Mouse (Mus musculus) intestine, embryonic 15.5 days (tissue): ENCODE results near the gene Rpl41. TPM values are rescaled to one million over a fixed set of nuclear protein-coding genes. Genes with fewer than 3 reads are reported as not detected.
"Not testable (repeated sequence)": the region's sequence is repeated elsewhere in the genome, so short reads cannot be mapped to it uniquely, and the experiment has no call there.

Experiments
- ATAC-seq: fragments of 200-750 bp; cut with Nextera tagmentation; 2 replicates; pipeline ENCODE4 v1.8.0; 2017; ENCODE audit warnings: moderate TSS enrichment, moderate library complexity
- H3K27ac ChIP-seq: fragments of 300-500 bp; sonication (generic); 2 replicates; pipeline ENCODE4 v1.5.1; 2015; ENCODE audit warnings: mild to moderate bottlenecking, inconsistent platforms
- H3K27me3 ChIP-seq: fragments of 300-500 bp; sonication (generic); replicated peaks from 2 replicates; pipeline ENCODE4 v1.6.1; 2015; ENCODE audit warnings: inconsistent platforms
- H3K36me3 ChIP-seq: fragments of 300-500 bp; sonication (generic); 2 replicates; pipeline ENCODE4 v1.6.1; 2015; ENCODE audit warnings: inconsistent platforms
- H3K4me1 ChIP-seq: fragments of 300-500 bp; sonication (generic); replicated peaks from 2 replicates; pipeline ENCODE4 v1.6.1; 2015; ENCODE audit warnings: inconsistent platforms
- H3K4me2 ChIP-seq: fragments of 300-500 bp; sonication (generic); replicated peaks from 2 replicates; pipeline ENCODE4 v1.6.1; 2015; ENCODE audit warnings: mild to moderate bottlenecking, inconsistent platforms
- H3K4me3 ChIP-seq: fragments of 300-500 bp; sonication (generic); replicated peaks from 2 replicates; pipeline ENCODE4 v1.5.1; 2015; ENCODE audit warnings: inconsistent platforms
- H3K9ac ChIP-seq: fragments of 300-500 bp; sonication (generic); 2 replicates; pipeline ENCODE4 v1.6.1; 2015; ENCODE audit warnings: inconsistent platforms
- H3K9me3 ChIP-seq: fragments of 300-500 bp; sonication (generic); 2 replicates; pipeline ENCODE4 v1.6.1; 2016; ENCODE audit warnings: inconsistent platforms
- WGBS: fragments of 180-500 bp; shearing (Covaris S2); methylation state at CpG from one replicate; pipeline ENCODE4 v1.1.7; 2015; 5-methylcytosine and 5-hydroxymethylcytosine counted together
- polyA plus RNA-seq: library from polyadenylated mRNA; unstranded; fragments of >200 nt; fragmentation: Nextera tagmentation; extraction: Ambion mirVana; gene quantifications from 2 replicates; pipeline ENCODE4 v1.2.1, GENCODE M21; 2015

Rpl41 gene
- polyA plus RNA-seq, 1 experiment from 2014 or later, result 3,667 TPM

GRCm38 (mm10) chr10:128584386-128584785, 35.3 kb upstream of the Rpl41 start:
- Histone ChIP-seq H3K27me3 (peaks cover 22% of the 10 kb centered on the region), H3K27ac (peak overlapping the region; percentile 61), H3K9me3 (no peaks in the 10 kb centered on the region), H3K4me1 (peaks cover 26% of the 10 kb centered on the region), H3K9ac (no peak overlapping the region), H3K4me2 (peak overlapping the region; percentile 38), H3K4me3 (no peak overlapping the region), H3K36me3 (no peaks in the 10 kb centered on the region)
- WGBS, result 6% methylated on average over 4 of the region's 4 CpGs
- peak; percentile 55 for ATAC-seq

GRCm38 (mm10) chr10:128583644-128584043, 34.5 kb upstream of the Rpl41 start:
- Histone ChIP-seq H3K4me2 (peak overlapping the region; percentile 32), H3K27ac (no peak overlapping the region), H3K27me3 (peaks cover 19% of the 10 kb centered on the region), H3K9ac (no peak overlapping the region), H3K4me1 (peaks cover 24% of the 10 kb centered on the region), H3K36me3 (no peaks in the 10 kb centered on the region), H3K9me3 (no peaks in the 10 kb centered on the region), H3K4me3 (no peak overlapping the region)
- ATAC-seq, result peak; percentile 21
- WGBS, result 18% methylated on average over 7 of the region's 7 CpGs

DNA sequence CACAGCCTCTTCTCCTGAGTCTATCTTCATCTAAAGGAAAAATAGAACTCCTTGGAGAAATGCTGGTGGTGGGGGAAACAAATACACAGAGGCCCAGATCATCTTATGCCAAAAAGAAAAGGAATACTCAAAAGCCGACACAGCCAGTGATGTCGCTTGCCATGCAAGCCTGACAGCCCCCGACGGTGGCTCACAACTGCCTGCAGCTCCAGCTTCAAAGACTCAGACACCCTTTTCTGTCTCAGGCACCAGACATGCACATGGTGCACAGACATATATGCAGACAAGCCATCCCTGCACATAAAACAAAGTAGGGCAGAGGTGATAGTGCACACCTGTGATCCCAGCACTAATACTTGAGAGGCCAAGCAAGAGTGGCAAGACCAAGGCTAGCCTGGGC, 30.6 kb upstream of the Rpl41 start:
- Histone ChIP-seq H3K9me3 (no peaks in the 10 kb centered on the region), H3K9ac (no peak overlapping the region), H3K4me3 (no peak overlapping the region), H3K4me2 (no peak overlapping the region), H3K4me1 (peaks cover 15% of the 10 kb centered on the region), H3K27ac (0 out of 2 replicates have a peak overlapping the region, but pooled peaks have one; percentile 23), H3K27me3 (no peaks in the 10 kb centered on the region), H3K36me3 (peaks cover 10% of the 10 kb centered on the region; the same call in 1 of the 2 replicates)
- 79% methylated on average over 4 of the region's 4 CpGs for WGBS
- 0 out of 2 replicates have a peak, but pooled peaks have one; percentile 6 for ATAC-seq

- peaks cover 10% of the 10 kb centered on the region; the same call in 1 of the 2 replicates for H3K36me3 ChIP-seq
- WGBS, result 57% methylated on average over 3 of the region's 3 CpGs
- no peak overlapping the region for H3K9ac ChIP-seq
- H3K27me3 ChIP-seq, result no peaks in the 10 kb centered on the region
- H3K27ac ChIP-seq, result 0 out of 2 replicates have a peak overlapping the region, but pooled peaks have one; percentile 23
- ATAC-seq, result peak; percentile 87
- H3K4me2 ChIP-seq, result no peak overlapping the region
- peaks cover 14% of the 10 kb centered on the region for H3K4me1 ChIP-seq
- no peak overlapping the region for H3K4me3 ChIP-seq
- no peaks in the 10 kb centered on the region for H3K9me3 ChIP-seq
Measured at GRCm38 (mm10) chr10:128579298-128579697, 30.2 kb upstream of the Rpl41 start.

GRCm38 (mm10) chr10:128578330-128578729, 29.2 kb upstream of the Rpl41 start:
- Histone ChIP-seq H3K4me1 (peaks cover 5% of the 10 kb centered on the region), H3K9me3 (no peaks in the 10 kb centered on the region), H3K4me2 (no peak overlapping the region), H3K9ac (no peak overlapping the region), H3K27me3 (no peaks in the 10 kb centered on the region), H3K4me3 (no peak overlapping the region), H3K27ac (0 out of 2 replicates have a peak overlapping the region, but pooled peaks have one; percentile 13), H3K36me3 (peaks cover 13% of the 10 kb centered on the region; the same call in 1 of the 2 replicates)
- no peak for ATAC-seq
- WGBS, result 68% methylated on average over 11 of the region's 11 CpGs

- Histone ChIP-seq H3K4me1 (peaks cover 3% of the 10 kb centered on the region; the same call in 1 of the 2 replicates), H3K27ac (no peak overlapping the region), H3K9ac (no peak overlapping the region), H3K4me3 (no peak overlapping the region), H3K4me2 (no peak overlapping the region), H3K27me3 (no peaks in the 10 kb centered on the region), H3K36me3 (peaks cover 15% of the 10 kb centered on the region; the same call in 1 of the 2 replicates), H3K9me3 (no peaks in the 10 kb centered on the region)
- ATAC-seq, result no peak
- 89% methylated on average over 2 of the region's 2 CpGs for WGBS
Measured at GRCm38 (mm10) chr10:128575063-128575462, 26.0 kb upstream of the Rpl41 start.

- H3K9ac ChIP-seq, result peak within 1 kb of the TSS; percentile 96
- peaks cover 7% of the 10 kb centered on the region; the same call in 1 of the 2 replicates for H3K36me3 ChIP-seq
- peak; percentile 99 for ATAC-seq
- no peaks in the 10 kb centered on the region for H3K9me3 ChIP-seq
- H3K4me3 ChIP-seq, result peak within 1 kb of the TSS; percentile 90
- H3K27me3 ChIP-seq, result no peaks in the 10 kb centered on the region
- WGBS, result under 1% methylated on average over 58 of the region's 58 CpGs
- peaks cover 10% of the 10 kb centered on the region for H3K4me1 ChIP-seq
- H3K27ac ChIP-seq, result peak within 1 kb of the TSS; percentile 93
- H3K4me2 ChIP-seq, result peak within 1 kb of the TSS; percentile 88
Measured at GRCm38 (mm10) chr10:128565788-128566531, 16.9 kb upstream of the Rpl41 start, which contains the start of gene Pa2g4. Gene Pa2g4 (minus strand): TSS chr10:128565987.

GRCm38 (mm10) chr10:128565206-128565787, 16.2 kb upstream of the Rpl41 start:
- Histone ChIP-seq H3K9me3 (no peaks in the 10 kb centered on the region), H3K36me3 (peaks cover 14% of the 10 kb centered on the region; the same call in 1 of the 2 replicates), H3K9ac (peak overlapping the region; percentile 96), H3K4me3 (peak overlapping the region; percentile 90), H3K27me3 (no peaks in the 10 kb centered on the region), H3K4me1 (peaks cover 10% of the 10 kb centered on the region), H3K4me2 (peak overlapping the region; percentile 88), H3K27ac (peak overlapping the region; percentile 93)
- ATAC-seq, result peak; percentile 32
- WGBS, result under 1% methylated on average over 46 of the region's 46 CpGs

DNA sequence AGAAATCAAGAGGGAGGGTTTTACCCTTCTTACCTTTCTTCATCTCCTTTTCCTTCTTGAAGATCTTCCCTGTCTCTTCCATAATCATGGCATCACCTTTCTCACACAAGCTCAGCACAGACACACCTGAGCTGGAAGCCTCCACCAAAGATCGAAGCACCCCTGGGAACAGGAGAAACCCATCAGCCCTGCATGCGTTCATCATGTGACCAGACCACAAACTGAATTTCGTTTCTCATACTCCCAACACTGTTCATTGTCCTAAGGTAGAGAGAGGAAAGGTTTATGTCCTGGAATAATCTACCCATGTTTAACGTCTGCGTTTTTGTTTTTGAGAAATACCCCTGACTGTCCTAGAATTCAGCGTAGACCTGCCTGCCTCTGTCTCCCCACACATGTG, 14.4 kb upstream of the Rpl41 start:
- Histone ChIP-seq H3K4me3 (no peak overlapping the region; the same call in 1 of the 2 replicates), H3K36me3 (peaks cover 29% of the 10 kb centered on the region), H3K27me3 (no peaks in the 10 kb centered on the region), H3K4me1 (peaks cover 10% of the 10 kb centered on the region), H3K4me2 (peak overlapping the region; percentile 88), H3K27ac (no peak overlapping the region), H3K9me3 (no peaks in the 10 kb centered on the region), H3K9ac (0 out of 2 replicates have a peak overlapping the region, but pooled peaks have one; percentile 17)
- 82% methylated on average over 6 of the region's 6 CpGs for WGBS
- no peak for ATAC-seq

- WGBS, result 88% methylated on average over 6 of the region's 6 CpGs
- Histone ChIP-seq H3K27me3 (no peaks in the 10 kb centered on the region), H3K4me3 (no peak overlapping the region), H3K27ac (no peak overlapping the region), H3K4me2 (no peak overlapping the region), H3K9ac (no peak overlapping the region), H3K4me1 (no peaks in the 10 kb centered on the region), H3K9me3 (no peaks in the 10 kb centered on the region), H3K36me3 (peaks cover 40% of the 10 kb centered on the region)
- no peak for ATAC-seq
Measured at GRCm38 (mm10) chr10:128556963-128557362, 7.9 kb upstream of the Rpl41 start.

DNA sequence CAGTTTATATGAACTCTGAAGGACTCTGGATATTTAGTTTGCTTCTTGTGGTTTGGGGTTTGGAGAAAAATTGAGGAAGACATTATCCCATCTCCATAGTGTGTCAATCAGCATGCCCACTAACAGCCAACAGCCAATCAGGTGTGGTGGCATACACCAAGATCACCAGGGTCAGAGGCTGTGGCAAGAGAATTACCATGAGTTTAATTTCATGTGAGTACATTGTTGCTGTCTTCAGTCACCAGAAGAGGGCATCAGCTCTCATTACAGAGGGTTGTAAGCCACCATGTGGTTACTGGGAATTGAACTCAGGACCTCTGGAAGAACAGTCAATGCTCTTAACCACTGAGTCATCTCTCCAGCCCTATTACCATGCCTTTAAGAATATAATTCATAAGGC, 7.2 kb upstream of the Rpl41 start:
- no peak for ATAC-seq
- Histone ChIP-seq H3K4me1 (no peaks in the 10 kb centered on the region), H3K4me2 (no peak overlapping the region), H3K9ac (no peak overlapping the region), H3K27me3 (no peaks in the 10 kb centered on the region), H3K36me3 (peaks cover 36% of the 10 kb centered on the region), H3K27ac (no peak overlapping the region), H3K4me3 (no peak overlapping the region), H3K9me3 (no peaks in the 10 kb centered on the region)

DNA sequence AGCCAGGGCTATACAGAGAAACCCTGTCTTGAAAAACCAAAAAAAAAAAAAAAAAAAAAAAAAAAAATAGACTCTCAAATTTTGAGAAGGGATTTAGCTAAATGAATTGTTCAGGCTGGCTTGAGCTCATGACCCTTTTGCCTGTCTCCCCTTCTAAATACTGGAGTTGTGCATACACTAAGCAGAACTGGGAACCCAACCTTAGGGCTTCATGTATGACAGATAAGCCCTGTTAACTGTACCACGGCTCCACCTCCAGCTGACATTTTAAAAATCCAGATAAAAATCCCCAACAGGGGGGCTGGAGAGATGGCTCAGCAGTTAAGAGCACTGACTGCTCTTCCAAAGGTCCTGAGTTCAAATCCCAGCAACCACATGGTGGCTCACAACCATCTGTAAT, 6.5 kb upstream of the Rpl41 start:
- not testable (repeated sequence) for H3K27me3 ChIP-seq, H3K4me1 ChIP-seq, H3K9ac ChIP-seq, H3K4me3 ChIP-seq, H3K4me2 ChIP-seq, ATAC-seq, H3K9me3 ChIP-seq, H3K27ac ChIP-seq
- H3K36me3 ChIP-seq, result peaks cover 31% of the 10 kb centered on the region
- WGBS, result 81% methylated on average over 1 of the region's 1 CpGs
